Mouse (Mus musculus) myocyte (in vitro differentiated cells): ENCODE results near the gene Samd4b.

Experiments
- CEBPB ChIP-seq: IDR thresholded peaks from 2 replicates; pipeline ENCODE4 v1.6.1; 2011; ENCODE audit warnings: mild to moderate bottlenecking, moderate library complexity; ENCODE audit not compliant: poor library complexity, insufficient read depth, severe bottlenecking
- E2F4 ChIP-seq: IDR thresholded peaks from one replicate; pipeline ENCODE4 v1.6.1; 2011; ENCODE audit warnings: mild to moderate bottlenecking, control low read depth, moderate library complexity; ENCODE audit not compliant: insufficient read depth
- MAX ChIP-seq: IDR thresholded peaks from one replicate; pipeline ENCODE4 v1.6.1; 2011; ENCODE audit warnings: low read depth, mild to moderate bottlenecking, control low read depth
- MYOD1 ChIP-seq, 3 experiments: IDR thresholded peaks; one replicate each; pipeline ENCODE4 v1.6.1; 2011; ENCODE audit warnings: control low read depth in 2 of 3, low read depth in 2 of 3, mild to moderate bottlenecking in 2 of 3, moderate library complexity in 1 of 3; ENCODE audit not compliant: insufficient read length in 2 of 3, control insufficient read depth in 1 of 3
- MYOG ChIP-seq, 3 experiments: IDR thresholded peaks; one replicate each; pipeline ENCODE4 v1.6.1; 2011; ENCODE audit warnings: control low read depth in 2 of 3, low read depth in 2 of 3, mild to moderate bottlenecking in 2 of 3; ENCODE audit not compliant: insufficient read length in 2 of 3, control insufficient read depth in 1 of 3, insufficient read depth in 1 of 3
- POLR2A ChIP-seq: IDR thresholded peaks from one replicate; pipeline ENCODE4 v1.6.1; 2011; ENCODE audit warnings: low read depth, mild to moderate bottlenecking, control low read depth, moderate library complexity; ENCODE audit not compliant: insufficient read length
- POLR2AphosphoS2 ChIP-seq: IDR thresholded peaks from one replicate; pipeline ENCODE4 v1.6.1; 2011; ENCODE audit warnings: low read depth, control low read depth; ENCODE audit not compliant: insufficient read length
- REST ChIP-seq: IDR thresholded peaks from one replicate; pipeline ENCODE4 v1.6.1; 2011; ENCODE audit warnings: mild to moderate bottlenecking, control low read depth, moderate library complexity; ENCODE audit not compliant: insufficient read depth, insufficient read length
- TCF12 ChIP-seq: IDR thresholded peaks from one replicate; pipeline ENCODE4 v1.6.1; 2011; ENCODE audit warnings: mild to moderate bottlenecking, control low read depth; ENCODE audit not compliant: poor library complexity, insufficient read depth, severe bottlenecking
- TCF3 ChIP-seq: IDR thresholded peaks from one replicate; pipeline ENCODE4 v1.6.1; 2011; ENCODE audit warnings: low read depth, control low read depth; ENCODE audit not compliant: insufficient read length
- USF1 ChIP-seq: IDR thresholded peaks from one replicate; pipeline ENCODE4 v1.6.1; 2011; ENCODE audit warnings: low read depth, mild to moderate bottlenecking, control low read depth, moderate library complexity

DNA sequence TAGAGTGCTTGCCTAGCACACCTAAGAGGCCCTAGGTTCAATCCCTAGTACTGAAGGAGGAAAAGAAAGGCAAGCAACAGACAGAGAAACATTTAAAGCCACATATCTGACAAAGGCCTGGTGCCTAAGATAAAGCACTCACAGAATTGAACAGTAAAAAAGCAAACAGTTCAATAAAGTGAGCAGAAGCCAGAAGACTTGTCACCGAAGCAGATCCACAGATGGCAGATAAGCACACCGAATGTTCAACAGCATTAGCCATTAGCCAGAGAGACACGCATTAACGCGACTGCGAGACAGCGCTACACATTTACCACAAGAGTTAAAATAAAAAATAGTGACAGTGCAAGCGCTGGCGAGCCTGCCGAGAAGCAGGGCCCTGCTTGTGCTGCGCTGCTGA is 15.1 kb downstream of the Samd4b start:
- no peak for TF ChIP-seq POLR2A
- no peak for TF ChIP-seq POLR2AphosphoS2
- TF ChIP-seq MYOD1 (IDR thresholded peaks at IDR 0.05; ENCODE audit: control insufficient read depth in 1 of 3, insufficient read length in 2 of 3, low read depth in 2 of 3): no peak
- no peak for TF ChIP-seq CEBPB
- no peak for TF ChIP-seq USF1
- no peak for TF ChIP-seq TCF12
- TF ChIP-seq MAX: no peak
- TF ChIP-seq MYOG (IDR thresholded peaks at IDR 0.05; ENCODE audit: control insufficient read depth in 1 of 3, insufficient read depth in 1 of 3, insufficient read length in 2 of 3, low read depth in 2 of 3): no peak
- no peak for TF ChIP-seq REST
- no peak for TF ChIP-seq TCF3
- TF ChIP-seq E2F4: no peak
